Mouse (Mus musculus): ENCODE results near the gene Gm20817. TPM values are rescaled to one million over a fixed set of nuclear protein-coding genes. Genes with fewer than 3 reads are reported as not detected.
"Not testable (repeated sequence)": the region's sequence is repeated elsewhere in the genome, so short reads cannot be mapped to it uniquely, and the experiment has no call there.

Gene Gm20817
- not detected in 2 replicates for polyA plus RNA-seq (2012; ENCODE audit: insufficient read depth, insufficient read length, low replicate concordance, missing spikeins)

GRCm38 (mm10) chrY:68832628-68833027, at the start of gene Gm20817:
TSS of gene Gm20817 (minus strand) at chrY:68832728.
- not testable (repeated sequence) for H3K27ac ChIP-seq (ENCODE audit: insufficient read depth, low read depth, low read length); H3K4me3 ChIP-seq (ENCODE audit: insufficient read depth, low read depth, low read length); H3K4me1 ChIP-seq (ENCODE audit: control insufficient read depth, insufficient read depth, low read length)
- WGBS: no CpG with 5 or more reads among the region's 5 CpGs
